Mouse (Mus musculus): ENCODE data around the gene Lrrc8b. TPM values are rescaled to one million over a fixed set of nuclear protein-coding genes. Genes with fewer than 3 reads are reported as not detected.

Lrrc8b gene
- polyA plus RNA-seq, 1 experiment: 17.9 TPM

DNA sequence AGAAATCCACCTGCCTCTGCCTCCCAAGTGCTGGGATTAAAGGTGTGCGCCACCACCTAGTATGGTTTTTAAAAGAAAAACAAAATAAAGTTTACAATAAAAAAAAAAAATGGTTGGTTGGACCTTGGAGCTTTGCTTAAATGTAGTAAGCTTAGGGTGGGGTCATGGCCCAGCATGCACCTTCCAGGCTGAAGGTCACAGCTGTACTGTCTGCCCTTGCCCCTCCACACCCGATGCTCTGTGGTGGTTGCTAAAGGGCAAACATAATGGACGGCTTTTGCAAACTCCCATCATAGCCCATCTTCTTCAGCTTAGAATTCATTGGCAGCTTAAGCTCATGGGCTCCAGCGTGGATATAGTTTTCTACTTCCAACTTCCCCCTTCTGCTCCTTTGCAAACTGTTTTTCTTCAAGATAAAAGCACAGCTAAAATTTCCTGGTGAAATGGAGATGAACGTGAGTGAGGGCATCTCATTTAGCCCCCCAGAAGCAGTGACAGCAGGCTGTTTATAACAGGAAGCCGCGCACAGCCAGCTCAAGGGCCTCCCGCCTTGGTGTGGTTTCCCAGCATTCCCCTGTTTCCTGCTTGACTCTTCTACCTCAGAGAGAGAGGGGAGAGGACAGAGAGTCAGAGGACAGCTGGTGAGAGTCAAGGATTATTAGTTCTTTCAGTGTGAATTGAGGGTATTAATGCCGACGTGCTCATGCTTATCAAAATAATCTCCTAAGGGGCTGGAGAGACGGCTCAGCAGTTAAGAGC is 27.7 kb downstream of the Lrrc8b start:
- 47% methylated on average over 11 of the region's 11 CpGs for WGBS
- Histone ChIP-seq H3K36me3 (ENCODE audit: control insufficient read depth, insufficient read depth, low read length) (no peaks in the 10 kb centered on the region), H3K4me1 (ENCODE audit: control insufficient read depth, insufficient read depth, low read length) (no peaks in the 10 kb centered on the region), H3K27ac (ENCODE audit: insufficient read depth, low read depth, low read length) (no peak overlapping the region), H3K27me3 (replicated peaks; ENCODE audit: control insufficient read depth, insufficient read depth, low read length) (no peaks in the 10 kb centered on the region), H3K4me3 (ENCODE audit: insufficient read depth, low read depth, low read length) (no peak overlapping the region)
- DNase-seq: peak; percentile 41
- no peak for TF ChIP-seq POLR2A (IDR thresholded peaks at IDR 0.05; ENCODE audit: low read depth, low read length)
- no peak for TF ChIP-seq CTCF (conservative IDR thresholded peaks at IDR 0.05; ENCODE audit: insufficient read depth, insufficient read length, low read depth, low read length)

DNA sequence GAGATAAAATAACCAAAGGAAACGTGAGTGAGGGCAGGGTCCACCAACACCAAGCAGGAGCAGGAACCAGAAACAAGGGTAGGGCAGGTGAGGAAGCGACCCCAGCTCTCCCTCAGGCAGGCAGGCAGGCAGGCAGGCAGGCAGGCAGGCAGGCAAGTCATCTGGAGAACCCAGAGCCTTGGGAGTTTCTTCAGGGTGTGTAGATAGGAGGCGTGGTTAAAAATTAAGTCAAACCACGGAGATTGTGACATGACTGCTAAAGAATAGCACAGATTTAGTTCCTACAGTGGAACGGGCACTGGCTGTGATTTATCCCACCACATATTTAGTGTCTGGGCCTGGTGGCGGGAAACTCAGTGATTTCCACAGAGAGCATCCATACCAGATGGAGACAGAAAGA is 30.1 kb downstream of the Lrrc8b start:
- Histone ChIP-seq H3K27me3 (replicated peaks; ENCODE audit: control insufficient read depth, insufficient read depth, low read length) (no peaks in the 10 kb centered on the region), H3K4me3 (ENCODE audit: insufficient read depth, low read depth, low read length) (no peak overlapping the region), H3K4me1 (ENCODE audit: control insufficient read depth, insufficient read depth, low read length) (no peaks in the 10 kb centered on the region), H3K36me3 (ENCODE audit: control insufficient read depth, insufficient read depth, low read length) (no peaks in the 10 kb centered on the region), H3K27ac (ENCODE audit: insufficient read depth, low read depth, low read length) (no peak overlapping the region)
- 56% methylated on average over 6 of the region's 6 CpGs for WGBS
- DNase-seq: no peak
- TF ChIP-seq CTCF (conservative IDR thresholded peaks at IDR 0.05; ENCODE audit: insufficient read depth, insufficient read length, low read depth, low read length) (no peak), POLR2A (IDR thresholded peaks at IDR 0.05; ENCODE audit: low read depth, low read length) (no peak)

DNA sequence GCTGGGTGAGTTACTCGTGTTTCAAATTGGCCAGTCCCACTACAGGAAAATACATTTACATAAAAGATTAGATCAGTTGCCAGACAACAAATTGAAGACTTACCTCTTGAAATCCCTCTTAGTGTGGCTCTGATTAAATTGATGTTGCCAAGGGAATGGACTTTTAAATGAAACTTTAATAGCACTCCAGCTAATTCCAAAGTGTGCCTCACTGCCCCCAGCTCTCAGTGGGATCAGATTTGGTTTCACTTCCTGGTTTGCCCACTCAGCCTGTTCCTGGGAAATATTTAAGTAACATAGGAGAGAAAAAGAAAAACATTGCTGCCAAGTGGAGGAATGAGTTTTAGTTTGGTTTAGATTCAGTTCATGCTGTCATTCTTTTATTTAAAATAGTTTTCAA is 38.5 kb downstream of the Lrrc8b start:
- TF ChIP-seq POLR2A (IDR thresholded peaks at IDR 0.05; ENCODE audit: low read depth, low read length) (no peak), CTCF (conservative IDR thresholded peaks at IDR 0.05; ENCODE audit: insufficient read depth, insufficient read length, low read depth, low read length) (no peak)
- H3K36me3 ChIP-seq (ENCODE audit: control insufficient read depth, insufficient read depth, low read length): no peaks in the 10 kb centered on the region
- WGBS: 25% methylated on average over 1 of the region's 1 CpGs
- no peaks in the 10 kb centered on the region for H3K4me1 ChIP-seq (ENCODE audit: control insufficient read depth, insufficient read depth, low read length)
- H3K27me3 ChIP-seq (replicated peaks; ENCODE audit: control insufficient read depth, insufficient read depth, low read length): no peaks in the 10 kb centered on the region
- DNase-seq: no peak
- H3K27ac ChIP-seq (ENCODE audit: insufficient read depth, low read depth, low read length): no peak overlapping the region
- H3K4me3 ChIP-seq (ENCODE audit: insufficient read depth, low read depth, low read length): no peak overlapping the region

DNA sequence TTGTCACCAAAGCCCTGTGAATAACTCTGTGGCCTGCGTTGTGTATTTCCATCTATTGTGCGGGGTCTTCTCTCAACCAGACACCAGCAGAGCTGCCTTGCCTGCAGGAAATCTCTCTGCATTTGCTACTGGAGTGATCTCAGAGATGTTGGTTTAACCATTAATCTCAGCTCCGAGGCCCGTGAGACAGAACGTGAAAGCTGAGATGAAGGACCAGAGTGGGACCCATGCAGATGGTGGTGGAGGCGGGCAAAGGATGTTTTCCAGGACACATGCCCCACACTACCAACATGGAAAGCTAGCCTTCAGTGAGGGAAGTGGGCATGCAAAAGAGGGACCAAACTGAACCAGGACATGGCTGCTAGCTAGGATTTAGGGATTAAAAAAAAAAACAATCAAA is 43.5 kb downstream of the Lrrc8b start:
- H3K27ac ChIP-seq (ENCODE audit: insufficient read depth, low read depth, low read length): no peak overlapping the region
- TF ChIP-seq POLR2A (IDR thresholded peaks at IDR 0.05; ENCODE audit: low read depth, low read length) (no peak), CTCF (conservative IDR thresholded peaks at IDR 0.05; ENCODE audit: insufficient read depth, insufficient read length, low read depth, low read length) (no peak)
- WGBS: 31% methylated on average over 6 of the region's 6 CpGs

DNA sequence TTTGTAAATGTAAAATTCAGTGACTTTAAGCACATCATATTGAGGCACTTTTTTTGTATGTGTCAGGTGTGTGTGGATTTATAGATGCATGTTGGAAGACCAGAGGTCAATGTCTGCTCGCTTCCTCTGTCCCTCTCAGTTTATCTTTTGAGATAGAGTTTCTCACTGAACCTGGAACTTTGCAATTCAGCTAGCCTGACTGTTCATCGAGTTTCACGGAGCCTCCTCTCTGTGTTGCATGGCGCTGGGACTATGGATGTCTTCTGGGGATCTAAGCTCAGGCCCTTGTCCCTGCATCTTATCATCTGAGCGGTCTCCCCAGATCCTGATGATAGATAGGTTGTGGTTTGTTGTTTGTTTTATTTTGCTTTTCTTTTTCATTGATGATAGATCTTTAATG is 45.0 kb downstream of the Lrrc8b start:
- H3K36me3 ChIP-seq (ENCODE audit: control insufficient read depth, insufficient read depth, low read length): no peaks in the 10 kb centered on the region
- no peaks in the 10 kb centered on the region for H3K4me1 ChIP-seq (ENCODE audit: control insufficient read depth, insufficient read depth, low read length)
- no peaks in the 10 kb centered on the region for H3K27me3 ChIP-seq (replicated peaks; ENCODE audit: control insufficient read depth, insufficient read depth, low read length)
- no peak for TF ChIP-seq CTCF (conservative IDR thresholded peaks at IDR 0.05; ENCODE audit: insufficient read depth, insufficient read length, low read depth, low read length)
- no peak for TF ChIP-seq POLR2A (IDR thresholded peaks at IDR 0.05; ENCODE audit: low read depth, low read length)
- no peak overlapping the region for H3K4me3 ChIP-seq (ENCODE audit: insufficient read depth, low read depth, low read length)
- H3K27ac ChIP-seq (ENCODE audit: insufficient read depth, low read depth, low read length): no peak overlapping the region
- 80% methylated on average over 5 of the region's 5 CpGs for WGBS
- no peak for DNase-seq

More for the DNA sequence above, 43.5 kb downstream of the Lrrc8b start:
- Histone ChIP-seq H3K27me3 (replicated peaks; ENCODE audit: control insufficient read depth, insufficient read depth, low read length) (no peaks in the 10 kb centered on the region), H3K4me3 (ENCODE audit: insufficient read depth, low read depth, low read length) (no peak overlapping the region), H3K36me3 (ENCODE audit: control insufficient read depth, insufficient read depth, low read length) (no peaks in the 10 kb centered on the region), H3K4me1 (ENCODE audit: control insufficient read depth, insufficient read depth, low read length) (no peaks in the 10 kb centered on the region)
- peak; percentile 42 for DNase-seq

DNA sequence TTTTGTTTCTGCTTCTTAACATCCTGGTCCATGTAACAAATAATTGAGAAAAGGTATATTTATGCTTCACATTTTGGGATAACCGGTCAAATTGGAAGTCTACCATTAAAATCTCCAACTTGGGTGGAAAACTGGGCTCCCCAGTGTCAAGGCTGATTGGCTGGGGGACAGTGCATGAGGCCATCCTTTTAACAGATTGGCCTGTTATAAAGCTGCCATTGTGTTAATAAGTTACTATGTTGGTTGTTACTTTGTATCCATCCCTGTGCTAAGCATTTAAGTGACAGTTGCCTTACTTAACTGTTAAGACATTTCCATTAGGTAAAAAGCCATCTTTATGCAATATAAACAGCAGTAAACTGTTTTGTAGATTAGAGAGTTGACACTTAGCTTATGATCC is 45.5 kb downstream of the Lrrc8b start:
- Histone ChIP-seq H3K36me3 (ENCODE audit: control insufficient read depth, insufficient read depth, low read length) (no peaks in the 10 kb centered on the region), H3K4me3 (ENCODE audit: insufficient read depth, low read depth, low read length) (no peak overlapping the region), H3K4me1 (ENCODE audit: control insufficient read depth, insufficient read depth, low read length) (no peaks in the 10 kb centered on the region), H3K27ac (ENCODE audit: insufficient read depth, low read depth, low read length) (no peak overlapping the region), H3K27me3 (replicated peaks; ENCODE audit: control insufficient read depth, insufficient read depth, low read length) (no peaks in the 10 kb centered on the region)
- TF ChIP-seq CTCF (conservative IDR thresholded peaks at IDR 0.05; ENCODE audit: insufficient read depth, insufficient read length, low read depth, low read length) (no peak), POLR2A (IDR thresholded peaks at IDR 0.05; ENCODE audit: low read depth, low read length) (no peak)
- peak; percentile 39 for DNase-seq
- 88% methylated on average over 1 of the region's 1 CpGs for WGBS

DNA sequence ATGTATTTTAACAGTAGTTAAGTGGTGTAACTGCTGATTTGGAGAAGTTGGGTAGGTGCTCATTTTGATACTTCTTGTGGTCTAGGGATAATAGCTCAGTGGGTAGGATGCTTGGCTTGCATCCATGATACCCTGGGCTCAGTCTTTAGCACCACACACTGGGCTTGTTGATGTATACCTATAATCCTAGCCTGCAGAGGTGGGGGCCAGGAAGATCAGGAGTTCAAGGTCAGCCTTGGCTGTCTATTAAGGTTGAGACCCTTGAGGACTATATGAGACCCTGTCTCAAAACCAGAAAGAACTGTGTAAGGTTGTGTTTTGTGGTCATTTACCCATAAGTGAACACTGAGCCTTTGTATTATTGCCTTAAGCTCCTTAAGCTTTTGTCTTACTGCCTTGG is 49.1 kb downstream of the Lrrc8b start:
- Histone ChIP-seq H3K27ac (ENCODE audit: insufficient read depth, low read depth, low read length) (no peak overlapping the region), H3K27me3 (replicated peaks; ENCODE audit: control insufficient read depth, insufficient read depth, low read length) (no peaks in the 10 kb centered on the region), H3K4me1 (ENCODE audit: control insufficient read depth, insufficient read depth, low read length) (no peaks in the 10 kb centered on the region), H3K36me3 (ENCODE audit: control insufficient read depth, insufficient read depth, low read length) (no peaks in the 10 kb centered on the region), H3K4me3 (ENCODE audit: insufficient read depth, low read depth, low read length) (no peak overlapping the region)
- no peak for DNase-seq
- TF ChIP-seq POLR2A (IDR thresholded peaks at IDR 0.05; ENCODE audit: low read depth, low read length): no peak
- TF ChIP-seq CTCF (conservative IDR thresholded peaks at IDR 0.05; ENCODE audit: insufficient read depth, insufficient read length, low read depth, low read length): no peak

Measured in kidney, adult 2 months (tissue).